Mouse (Mus musculus): ENCODE data around the gene Gpld1.

DNA sequence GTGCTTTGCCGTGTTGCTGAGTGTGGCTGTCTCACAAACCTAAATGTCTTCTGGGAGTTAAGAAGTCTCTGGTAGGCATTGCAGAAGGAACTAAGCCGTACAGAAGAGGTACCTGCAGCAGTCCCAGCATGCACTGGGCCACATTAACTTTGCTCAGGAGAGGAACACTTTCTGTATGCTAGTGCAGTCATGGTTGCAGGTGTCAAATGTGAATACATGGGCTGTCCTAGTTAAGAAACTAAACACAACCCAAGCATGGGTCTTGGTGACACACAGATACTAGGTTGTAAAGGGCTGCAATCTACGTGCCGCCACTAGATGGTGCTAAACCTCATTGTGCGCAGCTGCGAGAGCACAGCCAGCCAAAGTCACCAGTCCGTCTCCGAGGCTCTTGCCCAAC is 64.2 kb downstream of the Gpld1 start:
- peak; percentile 58 for TF ChIP-seq CTCF (IDR thresholded peaks at IDR 0.05; ENCODE audit: low read depth)
- TF ChIP-seq EP300 (IDR thresholded peaks at IDR 0.05; ENCODE audit: low read depth), result no peak

Data from liver, postnatal 0 days (tissue).